Mouse (Mus musculus) liver, embryonic 14.5 days (tissue): ENCODE results near the gene Cnksr3.

ENCODE experiments used
- CTCF ChIP-seq: IDR thresholded peaks from 2 replicates; pipeline ENCODE4 v1.5.1; 2016; ENCODE audit warnings: antibody characterized with exemption, low read depth, control low read depth
- EP300 ChIP-seq: IDR thresholded peaks from 2 replicates; pipeline ENCODE4 v1.6.1; 2016; ENCODE audit warnings: antibody characterized with exemption, low read depth

DNA sequence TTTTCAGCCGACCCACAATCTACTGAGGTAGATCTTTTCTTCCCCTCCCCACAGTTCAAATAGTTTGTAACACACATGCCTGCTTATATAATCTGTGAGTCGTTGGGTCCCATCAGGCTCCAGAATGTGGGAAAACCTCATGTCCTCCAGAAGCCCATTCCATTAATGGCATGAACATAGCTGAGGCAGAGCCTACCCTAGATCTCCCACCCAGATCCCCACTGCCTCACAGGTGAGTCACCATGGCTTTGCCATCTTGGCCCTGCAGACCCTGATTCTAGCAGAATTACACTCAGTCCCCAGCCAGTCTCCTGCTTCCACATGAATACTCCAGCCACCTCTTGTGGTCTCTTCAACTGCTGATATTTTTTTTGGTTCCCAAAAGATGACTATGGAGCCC, 136.4 kb downstream of the Cnksr3 start:
- TF ChIP-seq EP300 (no peak), CTCF (no peak)
